8 mouse cellular contexts compared by ENCODE assay signal in the genomic region with DNA sequence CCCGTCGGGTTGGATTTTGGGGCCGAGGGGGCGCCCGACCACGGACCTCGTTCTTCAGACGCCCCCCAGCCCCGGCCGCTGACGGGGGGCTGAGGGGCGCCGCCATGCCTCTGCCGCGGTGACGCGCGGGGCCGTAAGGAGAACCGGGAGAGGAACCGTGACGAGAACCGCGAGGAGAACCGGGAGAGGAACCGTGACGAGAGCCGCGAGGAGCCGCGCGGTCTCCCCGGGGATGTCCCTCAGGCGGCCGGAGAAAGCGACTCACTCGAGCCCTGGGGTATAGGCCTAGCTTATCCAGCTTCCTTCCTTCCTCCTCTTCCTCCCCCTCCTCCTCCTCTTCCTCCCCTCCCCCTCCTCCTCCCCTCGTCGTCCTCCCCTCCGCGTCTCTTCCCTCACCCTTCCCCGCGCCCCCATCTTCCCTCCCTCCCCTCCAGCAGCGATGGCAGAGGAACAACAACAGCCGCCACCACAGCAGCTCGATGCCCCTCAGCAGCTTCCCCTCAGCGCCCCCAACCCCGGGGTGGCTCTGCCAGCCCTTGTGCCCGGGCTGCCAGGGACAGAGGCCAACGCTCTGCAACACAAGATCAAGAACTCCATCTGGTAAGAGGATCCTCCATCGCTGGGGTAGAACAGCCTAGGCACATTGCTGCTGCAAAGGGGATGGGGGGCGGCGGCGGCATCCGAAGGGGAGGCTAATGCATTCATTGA. TPM values are rescaled to one million over a fixed set of nuclear protein-coding genes. Genes with fewer than 3 reads are reported as not detected.
DNase-seq lines count a peak whose midpoint lies in the region; ATAC-seq and TF ChIP-seq lines count a peak whose summit lies in the region.

No protein-coding gene starts in this region.

- no peak for TF ChIP-seq EP300 in ES-Bruce4 (IDR thresholded peaks at IDR 0.05; ENCODE audit: insufficient read depth, low read depth, low read length)

- no peaks in the 10 kb centered on the region for H3K36me3 ChIP-seq in ES-Bruce4 (ENCODE audit: control insufficient read depth, insufficient read depth, low read length, poor library complexity, severe bottlenecking)
- no peaks in the 10 kb centered on the region for H3K36me3 ChIP-seq in forebrain, embryonic 14.5 days (ENCODE audit: control insufficient read depth, insufficient read depth, low read length)
- no peaks in the 10 kb centered on the region for H3K36me3 ChIP-seq in neural tube, embryonic 15.5 days

- H3K4me2 ChIP-seq in forebrain, embryonic 14.5 days (ENCODE audit: low read length) = peak overlapping the region; percentile 65
- peak overlapping the region; percentile 62 for H3K4me2 ChIP-seq in neural tube, embryonic 15.5 days

- WGBS in forebrain, embryonic 14.5 days = under 1% methylated on average over 50 of the region's 55 CpGs
- 1% methylated on average over 53 of the region's 55 CpGs for WGBS in lung, adult 2 months
- 2% methylated on average over 42 of the region's 55 CpGs for WGBS in neural tube, embryonic 15.5 days

- TF ChIP-seq POLR2A in ES-Bruce4 (IDR thresholded peaks at IDR 0.05; ENCODE audit: insufficient read depth, low read length) = no peak
- no peak; the same call in 1 of the 2 replicates for TF ChIP-seq POLR2A in lung, adult 2 months (IDR thresholded peaks at IDR 0.05; ENCODE audit: borderline replicate concordance, extremely low read depth, low read depth, low read length)

- intact Hi-C loops in heart, postnatal 10 days (cut with DNase I) = loop anchor here (5.0 kb wide), 2 partner anchors 75 to 140 kb away; no protein-coding TSS in a partner anchor

- peak overlapping the region; percentile 80 for H3K27ac ChIP-seq in ES-Bruce4 (ENCODE audit: insufficient read depth, low read length)
- peak overlapping the region; percentile 100 for H3K27ac ChIP-seq in forebrain, embryonic 14.5 days (ENCODE audit: low read depth, low read length)
- H3K27ac ChIP-seq in layer of hippocampus, adult 2 months = peak overlapping the region; percentile 95
- peak overlapping the region; percentile 100 for H3K27ac ChIP-seq in neural tube, embryonic 15.5 days (replicated peaks)

- peak; percentile 32 for ATAC-seq in forebrain, embryonic 14.5 days
- ATAC-seq in neural tube, embryonic 15.5 days (ENCODE audit: low FRiP score) = peak; percentile 49

- peaks cover 1% of the 10 kb centered on the region for H3K4me1 ChIP-seq in ES-Bruce4 (ENCODE audit: control insufficient read depth, insufficient read depth, low read length)
- peaks cover 7% of the 10 kb centered on the region for H3K4me1 ChIP-seq in forebrain, embryonic 14.5 days (ENCODE audit: control insufficient read depth, insufficient read depth, low read length)
- H3K4me1 ChIP-seq in lung, adult 2 months (ENCODE audit: control insufficient read depth, insufficient read depth, low read length) = 0 out of 2 replicates have a peak, but pooled peaks cover 4% of the 10 kb centered on the region
- H3K4me1 ChIP-seq in neural tube, embryonic 15.5 days = peaks cover 19% of the 10 kb centered on the region

- H3K4me3 ChIP-seq in ES-Bruce4 (ENCODE audit: low read depth, low read length) = peak overlapping the region; percentile 75
- H3K4me3 ChIP-seq in forebrain, embryonic 14.5 days (ENCODE audit: low read depth, low read length) = peak overlapping the region; percentile 93
- peak overlapping the region; percentile 89 for H3K4me3 ChIP-seq in layer of hippocampus, adult 2 months
- H3K4me3 ChIP-seq in lung, adult 2 months (replicated peaks; ENCODE audit: extremely low read depth, low read depth, low read length) = peak overlapping the region; percentile 75
- H3K4me3 ChIP-seq in neural tube, embryonic 15.5 days (replicated peaks) = peak overlapping the region; percentile 94

- H3K9me3 ChIP-seq in ES-Bruce4 (replicated peaks; ENCODE audit: control insufficient read depth, insufficient read depth, low read length, poor library complexity, severe bottlenecking) = no peaks in the 10 kb centered on the region
- H3K9me3 ChIP-seq in forebrain, embryonic 14.5 days (replicated peaks; ENCODE audit: control insufficient read depth, low read length) = no peaks in the 10 kb centered on the region
- H3K9me3 ChIP-seq in neural tube, embryonic 15.5 days (replicated peaks) = no peaks in the 10 kb centered on the region

- DNase-seq in cerebellum, adult 11 months = peak; percentile 59
- peak; percentile 81 for DNase-seq in forebrain, embryonic 14.5 days (ENCODE audit: low spot score)
- DNase-seq in heart, postnatal 10 days = peak; percentile 63 to 68
- DNase-seq in layer of hippocampus, adult 2 months (ENCODE audit: low spot score in 2 of 2) = peak; percentile 29 to 31
- DNase-seq in lung, adult 2 months = peak; percentile 60
- DNase-seq in testis, postnatal 14 days (ENCODE audit: low spot score) = peak; percentile 76

- no peaks in the 10 kb centered on the region for H3K27me3 ChIP-seq in ES-Bruce4 (ENCODE audit: control insufficient read depth, insufficient read depth, low read length, poor library complexity, severe bottlenecking)
- H3K27me3 ChIP-seq in forebrain, embryonic 14.5 days (replicated peaks; ENCODE audit: control insufficient read depth, insufficient read depth, low read length) = no peaks in the 10 kb centered on the region
- no peaks in the 10 kb centered on the region for H3K27me3 ChIP-seq in neural tube, embryonic 15.5 days (replicated peaks)

- no peak for TF ChIP-seq CTCF in ES-Bruce4 (IDR thresholded peaks at IDR 0.05; ENCODE audit: low read depth, low read length)
- no peak for TF ChIP-seq CTCF in layer of hippocampus, adult 2 months (conservative IDR thresholded peaks at IDR 0.05)
- TF ChIP-seq CTCF in lung, adult 2 months (IDR thresholded peaks at IDR 0.05; ENCODE audit: insufficient read depth, low read length) = no peak

- H3K9ac ChIP-seq in ES-Bruce4 (ENCODE audit: low read depth, poor library complexity, severe bottlenecking) = peak overlapping the region; percentile 99
- H3K9ac ChIP-seq in forebrain, embryonic 14.5 days (ENCODE audit: low read length) = peak overlapping the region; percentile 97
- peak overlapping the region; percentile 97 for H3K9ac ChIP-seq in neural tube, embryonic 15.5 days (replicated peaks)

RNA-seq across cellular contexts. Expression of a gene that starts 0.5 kb away (rescaled TPM):
- 54.0 and 54.6 TPM in 2 replicates for polyA plus RNA-seq in ES-Bruce4 (2011; ENCODE audit: insufficient read depth, insufficient read length, low read depth, missing spikeins)
- polyA plus RNA-seq in forebrain, embryonic 14.5 days (2014; fragmentation: Nextera tagmentation; extraction: Ambion mirVana) = 17.9 and 21.8 TPM in 2 replicates
- total RNA-seq in heart, postnatal 10 days (2021) = 10 to 100 TPM; 15.3 to 16.5 TPM
- total RNA-seq in layer of hippocampus, adult 2 months (2021) = 10 to 100 TPM; 21.4 to 21.6 TPM
- polyA plus RNA-seq in lung, adult 2 months (2012; rRNA removed) = 4.1 and 6.1 TPM in 2 replicates
- 13.7 and 14.7 TPM in 2 replicates for polyA plus RNA-seq in neural tube, embryonic 15.5 days (2015; fragmentation: Nextera tagmentation; extraction: Ambion mirVana)

RNA-seq across cellular contexts. Expression of a gene that starts 40.5 kb away (rescaled TPM):
- polyA plus RNA-seq in ES-Bruce4 (2011; ENCODE audit: insufficient read depth, insufficient read length, low read depth, missing spikeins) = 39.7 and 43.3 TPM in 2 replicates
- 35.3 and 40.3 TPM in 2 replicates for polyA plus RNA-seq in forebrain, embryonic 14.5 days (2014; fragmentation: Nextera tagmentation; extraction: Ambion mirVana)
- 1 to 10 TPM; 4.2 to 4.7 TPM for total RNA-seq in heart, postnatal 10 days (2021)
- total RNA-seq in layer of hippocampus, adult 2 months (2021) = 1 to 10 TPM; 6.5 to 7.3 TPM
- polyA plus RNA-seq in lung, adult 2 months (2012; rRNA removed) = 1.3 and 3.8 TPM in 2 replicates
- polyA plus RNA-seq in neural tube, embryonic 15.5 days (2015; fragmentation: Nextera tagmentation; extraction: Ambion mirVana) = 26.8 and 36.0 TPM in 2 replicates

Comparison
In these comparisons a context has a peak if more than half of its experiments do, and no peak if none do; other contexts are left out.
1. Peak in every context shown above with its lines: DNase-seq, ATAC-seq, H3K4me3 ChIP-seq and H3K27ac ChIP-seq.
2. DNase-seq: peak in every context shown above with its lines; median percentile 81 in forebrain, embryonic 14.5 days; 76 in testis, postnatal 14 days; 66 in heart, postnatal 10 days; 60 in lung, adult 2 months; 59 in cerebellum, adult 11 months; 30 in layer of hippocampus, adult 2 months.